Mouse (Mus musculus) forebrain, embryonic 14.5 days (tissue): ENCODE results near the gene Prpf38b. TPM values are rescaled to one million over a fixed set of nuclear protein-coding genes. Genes with fewer than 3 reads are reported as not detected.
A peak's percentile ranks its signal among the peaks of the same experiment; 100 is the strongest.

Experiments
- ATAC-seq: fragments of 200-750 bp; cut with Nextera tagmentation; 2 replicates; pipeline ENCODE4 v1.8.0; 2017; ENCODE audit warnings: mild to moderate bottlenecking, moderate library complexity
- DNase-seq: peaks from one replicate; pipeline ENCODE4 v3.0.0-alpha.2; 2015; ENCODE audit warnings: low spot score
- H3K27ac ChIP-seq: fragments of 300-500 bp; sonication (generic); 2 replicates; pipeline ENCODE4 v1.5.1; 2014; ENCODE audit warnings: low read depth, mild to moderate bottlenecking, control low read depth, low read length, moderate library complexity
- H3K27me3 ChIP-seq: fragments of 300-500 bp; sonication (generic); replicated peaks from 2 replicates; pipeline ENCODE4 v1.6.1; 2014; ENCODE audit warnings: low read length, control low read depth, mixed read lengths; ENCODE audit not compliant: control insufficient read depth, insufficient read depth
- H3K36me3 ChIP-seq: fragments of 300-500 bp; sonication (generic); 2 replicates; pipeline ENCODE4 v1.6.1; 2014; ENCODE audit warnings: low read length, control low read depth; ENCODE audit not compliant: control insufficient read depth, insufficient read depth
- H3K4me1 ChIP-seq: fragments of 300-500 bp; sonication (generic); 2 replicates; pipeline ENCODE4 v1.6.1; 2014; ENCODE audit warnings: antibody characterized with exemption, low read length, control low read depth; ENCODE audit not compliant: control insufficient read depth, insufficient read depth
- H3K4me2 ChIP-seq: fragments of 300-500 bp; sonication (generic); 2 replicates; pipeline ENCODE4 v1.6.1; 2014; ENCODE audit warnings: mild to moderate bottlenecking, control low read depth, low read length
- H3K4me3 ChIP-seq: fragments of 300-500 bp; sonication (generic); 2 replicates; pipeline ENCODE4 v1.5.1; 2014; ENCODE audit warnings: low read depth, low read length, control low read depth
- H3K9ac ChIP-seq: fragments of 300-500 bp; sonication (generic); 2 replicates; pipeline ENCODE4 v1.6.1; 2014; ENCODE audit warnings: mild to moderate bottlenecking, low read length, control low read depth, moderate library complexity
- H3K9me3 ChIP-seq: fragments of 300-500 bp; sonication (generic); replicated peaks from 2 replicates; pipeline ENCODE4 v1.6.1; 2016; ENCODE audit warnings: low read length, control low read depth, mixed read lengths; ENCODE audit not compliant: control insufficient read depth
- WGBS: fragments of 180-500 bp; shearing (Covaris S2); extraction: QIAGEN DNeasy Blood & Tissue Kit; methylation state at CpG from one replicate; pipeline ENCODE4 v1.1.7; 2014; 5-methylcytosine and 5-hydroxymethylcytosine counted together
- polyA plus RNA-seq: library from polyadenylated mRNA; unstranded; fragments of >200 nt; fragmentation: Nextera tagmentation; extraction: Ambion mirVana; gene quantifications from 2 replicates; pipeline ENCODE4 v1.2.1, GENCODE M21; 2014

Gene Prpf38b
- polyA plus RNA-seq, 1 experiment from 2014 or later = 33.9 TPM

GRCm38 (mm10) chr3:108858231-108858770 lies 53.2 kb downstream of the Prpf38b start:
- DNase-seq (peak; percentile 94), ATAC-seq (peak; percentile 94)
- Histone ChIP-seq H3K9ac (no peak overlapping the region), H3K27me3 (no peaks in the 10 kb centered on the region), H3K36me3 (no peaks in the 10 kb centered on the region), H3K27ac (peak overlapping the region; percentile 66), H3K4me3 (no peak overlapping the region), H3K4me2 (peak overlapping the region; percentile 28; the same call in 1 of the 2 replicates), H3K4me1 (peaks cover 17% of the 10 kb centered on the region), H3K9me3 (no peaks in the 10 kb centered on the region)
- 5% methylated on average over 7 of the region's 7 CpGs for WGBS

DNA sequence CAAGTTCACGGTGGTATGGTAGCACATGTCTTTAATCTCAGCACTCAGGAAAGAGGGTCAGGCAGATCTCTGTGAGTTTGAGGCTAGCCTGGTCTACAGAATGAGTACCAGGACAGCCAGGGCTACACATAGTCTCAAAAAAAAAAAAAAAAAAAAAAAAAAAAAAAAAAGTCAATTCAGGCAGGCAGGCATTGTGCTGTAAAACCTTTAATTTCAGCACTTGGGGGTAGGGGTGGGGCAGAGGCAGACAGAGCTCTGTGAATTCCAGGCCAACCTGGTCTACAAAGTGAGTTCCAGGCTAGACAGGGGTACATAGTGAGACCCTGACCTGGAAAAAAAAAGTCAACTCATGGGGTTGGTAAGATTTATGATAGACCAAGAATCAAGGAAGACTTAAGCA lies 53.8 kb downstream of the Prpf38b start:
- DNase-seq (no peak), ATAC-seq (peak; percentile 10; the same call in 1 of the 2 replicates)
- Histone ChIP-seq H3K9ac (no peak overlapping the region), H3K27ac (peak overlapping the region; percentile 66; the same call in 1 of the 2 replicates), H3K9me3 (no peaks in the 10 kb centered on the region), H3K36me3 (no peaks in the 10 kb centered on the region), H3K4me1 (peaks cover 17% of the 10 kb centered on the region), H3K4me3 (no peak overlapping the region), H3K27me3 (no peaks in the 10 kb centered on the region), H3K4me2 (no peak overlapping the region)
- WGBS = 76% methylated on average over 1 of the region's 1 CpGs

DNA sequence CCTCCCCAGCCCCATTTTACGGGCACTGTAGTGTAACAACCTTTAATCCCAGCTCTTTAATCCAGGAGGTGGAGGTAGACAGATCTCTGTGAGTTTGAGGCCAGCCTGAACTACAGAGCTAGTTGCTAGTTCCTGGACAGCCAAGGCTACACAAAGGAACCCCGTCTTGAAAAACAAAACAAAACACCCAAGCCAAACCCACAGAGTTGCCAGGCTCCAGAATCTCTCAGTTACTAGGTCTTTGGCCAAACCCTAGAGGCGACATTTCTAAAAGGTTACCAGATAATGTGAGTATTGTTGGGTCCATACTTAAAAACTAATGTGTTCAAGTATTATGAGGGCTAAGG lies 54.4 kb downstream of the Prpf38b start:
- 17% methylated on average over 3 of the region's 3 CpGs for WGBS
- H3K4me2 ChIP-seq = no peak overlapping the region
- ATAC-seq (no peak), DNase-seq (no peak)
- H3K36me3 ChIP-seq = no peaks in the 10 kb centered on the region
- H3K27me3 ChIP-seq = no peaks in the 10 kb centered on the region
- H3K4me3 ChIP-seq = no peak overlapping the region
- H3K9me3 ChIP-seq = no peaks in the 10 kb centered on the region
- H3K9ac ChIP-seq = no peak overlapping the region
- H3K27ac ChIP-seq = no peak overlapping the region
- H3K4me1 ChIP-seq = peaks cover 17% of the 10 kb centered on the region

- Histone ChIP-seq H3K27ac (no peak overlapping the region), H3K27me3 (no peaks in the 10 kb centered on the region), H3K9ac (no peak overlapping the region), H3K4me1 (peaks cover 17% of the 10 kb centered on the region), H3K9me3 (no peaks in the 10 kb centered on the region), H3K4me3 (no peak overlapping the region), H3K4me2 (no peak overlapping the region), H3K36me3 (no peaks in the 10 kb centered on the region)
- DNase-seq (no peak), ATAC-seq (no peak)
- WGBS = 41% methylated on average over 8 of the region's 8 CpGs
Observed at GRCm38 (mm10) chr3:108856386-108857123, 55.0 kb downstream of the Prpf38b start.

GRCm38 (mm10) chr3:108855864-108856263 lies 55.7 kb downstream of the Prpf38b start:
- 59% methylated on average over 10 of the region's 10 CpGs for WGBS
- DNase-seq (peak; percentile 46), ATAC-seq (peak; percentile 18; the same call in 1 of the 2 replicates)
- Histone ChIP-seq H3K27me3 (no peaks in the 10 kb centered on the region), H3K9ac (no peak overlapping the region), H3K4me3 (no peak overlapping the region), H3K4me2 (no peak overlapping the region), H3K27ac (no peak overlapping the region), H3K36me3 (no peaks in the 10 kb centered on the region), H3K9me3 (no peaks in the 10 kb centered on the region), H3K4me1 (peaks cover 17% of the 10 kb centered on the region)

DNA sequence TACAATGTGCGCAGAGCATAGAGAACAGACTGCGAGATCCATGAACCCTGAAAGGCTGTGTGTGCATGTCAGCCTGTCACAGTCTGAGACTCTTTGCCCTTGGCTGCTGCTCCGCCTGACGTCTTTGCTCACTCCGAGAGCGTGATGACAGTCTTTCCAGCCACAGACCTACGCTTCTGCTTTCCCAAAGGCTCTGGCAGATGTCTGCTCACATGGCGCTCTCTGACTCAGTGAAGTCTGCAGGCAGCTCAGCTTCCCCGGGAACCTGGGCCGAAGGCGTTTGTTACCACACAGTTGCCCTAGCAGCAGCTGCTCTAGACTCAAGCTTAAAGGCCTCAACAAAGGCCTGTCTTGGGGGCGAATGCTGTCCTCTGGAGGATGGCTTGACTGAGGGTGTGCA lies 56.2 kb downstream of the Prpf38b start:
- H3K4me2 ChIP-seq = 0 out of 2 replicates have a peak overlapping the region, but pooled peaks have one; percentile 1
- no peaks in the 10 kb centered on the region for H3K36me3 ChIP-seq
- H3K4me1 ChIP-seq = peaks cover 17% of the 10 kb centered on the region
- H3K27ac ChIP-seq = peak overlapping the region; percentile 55; the same call in 1 of the 2 replicates
- no peak overlapping the region for H3K9ac ChIP-seq
- no peaks in the 10 kb centered on the region for H3K9me3 ChIP-seq
- no peak overlapping the region for H3K4me3 ChIP-seq
- DNase-seq (peak; percentile 66), ATAC-seq (peak; percentile 33; the same call in 1 of the 2 replicates)
- no peaks in the 10 kb centered on the region for H3K27me3 ChIP-seq
- 47% methylated on average over 12 of the region's 12 CpGs for WGBS

GRCm38 (mm10) chr3:108853266-108853665 lies 58.3 kb downstream of the Prpf38b start:
- H3K4me2 ChIP-seq = no peak overlapping the region
- H3K27me3 ChIP-seq = no peaks in the 10 kb centered on the region
- no peak for DNase-seq
- no peak overlapping the region for H3K9ac ChIP-seq
- no peaks in the 10 kb centered on the region for H3K36me3 ChIP-seq
- H3K27ac ChIP-seq = no peak overlapping the region
- peaks cover 14% of the 10 kb centered on the region for H3K4me1 ChIP-seq
- H3K9me3 ChIP-seq = no peaks in the 10 kb centered on the region
- 72% methylated on average over 1 of the region's 1 CpGs for WGBS
- ATAC-seq = no peak
- H3K4me3 ChIP-seq = no peak overlapping the region
